Mouse (Mus musculus) olfactory bulb, adult 2 months (tissue): ENCODE measurements around the gene Tmem232.
"Not testable (repeated sequence)": the region's sequence is repeated elsewhere in the genome, so short reads cannot be mapped to it uniquely, and the experiment has no call there.

Experiments used
- CTCF ChIP-seq: fragments of 200-500 bp; IDR thresholded peaks from 2 replicates; pipeline ENCODE4 v1.5.1; 2012; ENCODE audit warnings: low read depth, mild to moderate bottlenecking, low read length, moderate library complexity; ENCODE audit not compliant: insufficient read depth
- POLR2A ChIP-seq: fragments of 200-500 bp; IDR thresholded peaks from 2 replicates; pipeline ENCODE4 v1.6.1; 2012; ENCODE audit warnings: mild to moderate bottlenecking, low read depth, low read length, moderate library complexity; ENCODE audit not compliant: insufficient read depth

- TF ChIP-seq CTCF, POLR2A: not testable (repeated sequence)
Observed at GRCm38 (mm10) chr17:65532381-65532780, 8.2 kb downstream of the Tmem232 start.
